Mouse (Mus musculus) neural tube, postnatal 0 days (tissue): ENCODE measurements around the gene Rnf103. TPM values are rescaled to one million over a fixed set of nuclear protein-coding genes. Genes with fewer than 3 reads are reported as not detected.

Experiments
- polyA plus RNA-seq: library from polyadenylated mRNA; unstranded; fragments of >200 nt; fragmentation: Nextera tagmentation; extraction: Ambion mirVana; gene quantifications from 2 replicates; pipeline ENCODE4 v1.2.1, GENCODE M21; 2015

Gene Rnf103
- 27.2 and 31.5 TPM in 2 replicates for polyA plus RNA-seq

DNA sequence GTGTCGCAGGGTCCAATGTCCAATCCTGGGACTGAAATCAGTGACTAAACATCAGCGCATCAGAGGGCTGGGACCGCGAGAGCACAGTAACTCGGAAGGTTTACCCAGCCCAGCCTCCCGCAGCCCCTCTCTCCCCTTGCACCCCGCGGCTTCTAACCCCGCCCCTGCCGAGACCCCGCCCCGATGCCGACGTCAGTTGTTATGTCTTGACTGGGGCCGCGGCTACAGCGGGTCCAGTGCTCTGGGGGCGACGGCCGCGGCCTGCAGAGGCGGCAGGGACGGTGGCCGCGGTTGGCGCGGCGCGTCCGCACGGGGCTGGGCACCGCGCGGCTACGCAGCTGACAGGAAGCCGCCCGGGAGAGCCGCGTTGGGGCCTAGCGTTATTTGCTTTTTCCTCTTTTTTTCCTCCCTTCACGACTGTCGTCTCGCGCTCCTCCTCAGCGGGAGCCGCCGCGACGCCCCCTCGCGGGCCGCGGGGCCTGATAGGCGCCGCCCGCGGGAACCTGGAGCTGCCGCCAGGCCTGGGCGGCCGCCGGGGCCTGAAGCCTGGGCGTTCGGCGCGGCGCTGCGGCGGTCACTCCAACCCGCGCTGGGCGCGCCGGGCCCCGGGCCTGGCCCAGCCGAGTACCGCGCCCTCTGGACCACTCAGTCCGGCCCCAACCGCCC is at the start of gene Rnf103:
TSS of gene Rnf103 (plus strand) at position 220 of the 666 bp plus-strand sequence.

GRCm38 (mm10) chr6:71543686-71544499 is 50.2 kb downstream of the Rnf103 start, which contains the start of gene Chmp3:
Chmp3 (plus strand) TSS chr6:71543797.

Other genes with a start within 250 kb of the Rnf103 start
- gene Krcc1, start 222.2 kb upstream of the Rnf103 start, polyA plus RNA-seq: 19.3 and 23.3 TPM in 2 replicates
- 0.22 and 0.27 TPM in 2 replicates for gene Smyd1, start 171.7 kb upstream of the Rnf103 start, polyA plus RNA-seq
- 0.15 and 0.17 TPM in 2 replicates for gene Cd8b1, start 171.1 kb upstream of the Rnf103 start, polyA plus RNA-seq
- gene Cd8a, start 120.5 kb upstream of the Rnf103 start, polyA plus RNA-seq: not detected in 2 replicates
- 8.9 and 10.3 TPM in 2 replicates for gene Rmnd5a, start 53.3 kb upstream of the Rnf103 start, polyA plus RNA-seq
- gene Chmp3, start 49.9 kb downstream of the Rnf103 start, polyA plus RNA-seq: 55.7 and 56.9 TPM in 2 replicates
- 15.4 and 15.5 TPM in 2 replicates for gene Kdm3a, start 139.1 kb downstream of the Rnf103 start, polyA plus RNA-seq
- 169 and 194 TPM in 2 replicates for gene Reep1, start 213.7 kb downstream of the Rnf103 start, polyA plus RNA-seq